Mouse (Mus musculus): ENCODE measurements around the gene Csmd2.

Csmd2 gene

DNA sequence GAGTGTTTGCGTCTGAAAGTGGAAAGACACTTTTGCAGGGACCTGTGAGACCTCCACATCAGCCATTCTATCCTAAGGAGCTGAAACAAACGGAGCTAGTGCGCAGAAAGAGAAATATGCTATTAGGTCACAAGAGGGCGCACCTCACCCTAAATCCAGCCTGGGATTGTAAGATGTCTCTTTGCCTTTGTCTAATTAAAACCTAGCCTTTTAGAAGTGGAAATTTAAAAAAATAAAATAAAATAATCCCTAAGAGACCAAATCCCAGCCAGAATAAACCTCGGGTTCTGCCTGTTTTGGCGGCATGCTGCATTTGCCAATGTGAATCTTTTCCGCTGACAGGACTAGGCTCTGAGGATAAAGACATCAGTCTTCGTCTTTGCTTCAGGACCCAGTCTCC lies 625.7 kb downstream of the Csmd2 start:
- DNase-seq (ENCODE audit: low read depth): no peak

DNA sequence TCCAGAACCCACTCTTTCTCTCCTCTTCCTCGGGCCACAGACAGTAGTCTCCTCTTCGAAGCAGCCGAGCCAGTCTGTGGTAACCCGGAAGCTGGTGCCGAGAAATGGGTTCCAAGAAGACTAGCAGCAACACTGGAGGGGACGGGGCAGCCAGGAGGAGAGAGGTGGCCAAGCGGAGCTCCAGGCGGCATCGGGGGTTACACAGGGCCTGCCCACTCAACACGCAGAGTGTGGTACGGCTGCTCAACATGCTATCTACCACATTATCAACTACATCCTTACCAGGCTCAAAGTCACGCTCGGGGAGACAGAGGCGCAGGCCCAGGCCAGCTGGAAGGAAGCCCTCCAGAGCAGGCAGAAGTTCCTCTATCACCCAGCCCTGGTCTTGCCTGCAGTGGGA lies 628.1 kb downstream of the Csmd2 start:
- DNase-seq (ENCODE audit: low read depth): no peak

All from fibroblast of lung, adult 2 months (primary cell).